Mouse (Mus musculus): ENCODE results near the gene Rtraf. TPM values are rescaled to one million over a fixed set of nuclear protein-coding genes. Genes with fewer than 3 reads are reported as not detected.

Gene Rtraf
- polyA plus RNA-seq, 1 experiment: 110 TPM

- no peak overlapping the region for H3K4me3 ChIP-seq (ENCODE audit: insufficient read depth, low read length)
- TF ChIP-seq POLR2A (IDR thresholded peaks at IDR 0.05; ENCODE audit: borderline replicate concordance, low read depth, low read length): no peak
- H3K27ac ChIP-seq (ENCODE audit: insufficient read depth, low read depth, low read length): no peak overlapping the region
- peaks cover 5% of the 10 kb centered on the region for H3K4me1 ChIP-seq (ENCODE audit: control insufficient read depth, insufficient read depth, low read length)
These were observed 60.1 kb downstream of the Rtraf start for GRCm38 (mm10) chr14:19763527-19763926.

- Histone ChIP-seq H3K4me3 (ENCODE audit: insufficient read depth, low read length) (no peak overlapping the region), H3K27ac (ENCODE audit: insufficient read depth, low read depth, low read length) (no peak overlapping the region), H3K4me1 (ENCODE audit: control insufficient read depth, insufficient read depth, low read length) (peaks cover 5% of the 10 kb centered on the region)
- TF ChIP-seq POLR2A (IDR thresholded peaks at IDR 0.05; ENCODE audit: borderline replicate concordance, low read depth, low read length) (no peak), CTCF (IDR thresholded peaks at IDR 0.05; ENCODE audit: low read depth, low read length) (no peak)
These were observed 61.6 kb downstream of the Rtraf start for GRCm38 (mm10) chr14:19762014-19762413.

Other genes with a start within 250 kb of the Rtraf start
- not detected in 2 replicates for gene Gm2237, start 238.7 kb downstream of the Rtraf start, polyA plus RNA-seq (2012; ENCODE audit: insufficient read depth, insufficient read length, missing spikeins)
- not detected in 2 replicates for gene Gm5458, start 221.2 kb downstream of the Rtraf start, polyA plus RNA-seq (2012; ENCODE audit: insufficient read depth, insufficient read length, missing spikeins)
- 1.0 and 1.5 TPM in 2 replicates for gene Nid2, start 72.6 kb downstream of the Rtraf start, polyA plus RNA-seq (2012; ENCODE audit: insufficient read depth, insufficient read length, missing spikeins)
- 210 and 216 TPM in 2 replicates for gene Gng2, start 153.8 kb upstream of the Rtraf start, polyA plus RNA-seq (2012; ENCODE audit: insufficient read depth, insufficient read length, missing spikeins)